Comparison of ENCODE assay signal across 23 mouse cellular contexts in genomic region chrX:107217577-107218090, GRCm38 (mm10). TPM values are rescaled to one million over a fixed set of nuclear protein-coding genes. Genes with fewer than 3 reads are reported as not detected.
A peak's percentile ranks its signal among the peaks of the same experiment; 100 is the strongest.
DNase-seq lines count a peak whose midpoint lies in the region; ATAC-seq and TF ChIP-seq lines count a peak whose summit lies in the region.
"Had no signal": no experiment of that assay in that cellular context is flagged by ENCODE, and none has a peak within 500 bp of the region (broad histone marks: within the 10 kb centered on the region; RNA-seq: fewer than 3 reads in every experiment).

No protein-coding gene starts in this region.

- no peaks in the 10 kb centered on the region for H3K9me3 ChIP-seq in liver, embryonic 12.5 days (replicated peaks)
- no peaks in the 10 kb centered on the region for H3K9me3 ChIP-seq in intestine, postnatal 0 days (ENCODE audit: control insufficient read depth)
- H3K9me3 ChIP-seq: embryonic facial prominence, embryonic 13.5 days; forebrain, embryonic 12.5 days; G1E; heart, embryonic 12.5 days; hindbrain, embryonic 12.5 days; intestine, embryonic 15.5 days had no signal

- H3K9ac ChIP-seq in liver, embryonic 12.5 days, result no peak overlapping the region
- H3K9ac ChIP-seq in intestine, postnatal 0 days (ENCODE audit: low read depth, low read length), result no peak overlapping the region
- H3K9ac ChIP-seq: embryonic facial prominence, embryonic 13.5 days; forebrain, embryonic 12.5 days; forebrain, postnatal 0 days; heart, embryonic 12.5 days; hindbrain, embryonic 12.5 days; intestine, embryonic 15.5 days had no signal

- intact Hi-C loops in gastrocnemius, postnatal 14 days (cut with DNase I; ENCODE audit: low total_unique reads), result no loop called here

- H3K27ac ChIP-seq in liver, embryonic 12.5 days, result no peak overlapping the region
- no peak overlapping the region for H3K27ac ChIP-seq in intestine, postnatal 0 days (ENCODE audit: low read depth, low read length)
- H3K27ac ChIP-seq: embryonic facial prominence, embryonic 13.5 days; forebrain, embryonic 12.5 days; hindbrain, embryonic 12.5 days; intestine, embryonic 15.5 days had no signal

- peak; percentile 6 for DNase-seq in A20 (ENCODE audit: low read depth, low spot score)
- peak; percentile 1 to 12 for DNase-seq in CD8-positive naive resting alpha-beta T cell, adult 2 months (ENCODE audit: low read depth in 2 of 2, low spot score in 2 of 2)
- DNase-seq in naive thymus-derived CD4-positive, alpha-beta T cell, adult 2 months (ENCODE audit: low read depth), result peak; percentile 70
- no peak for DNase-seq in adrenal gland, postnatal 36 days
- no peak for DNase-seq in gastrocnemius, postnatal 14 days
- DNase-seq: cerebellum, adult 11 months; cerebellum, adult 9-10 months; cerebellum, postnatal 25 days; forebrain, postnatal 0 days; gastrocnemius, postnatal 25 days; kidney, adult 2 months had no signal

- no peaks in the 10 kb centered on the region for H3K4me1 ChIP-seq in liver, embryonic 12.5 days
- no peaks in the 10 kb centered on the region for H3K4me1 ChIP-seq in intestine, postnatal 0 days (replicated peaks; ENCODE audit: control insufficient read depth, insufficient read depth, low read length)
- H3K4me1 ChIP-seq: embryonic facial prominence, embryonic 13.5 days; forebrain, embryonic 12.5 days; heart, embryonic 12.5 days; hindbrain, embryonic 12.5 days; intestine, embryonic 15.5 days had no signal

- TF ChIP-seq CTCF in intestine, postnatal 0 days (IDR thresholded peaks at IDR 0.05; ENCODE audit: low read depth), result no peak

- peak; percentile 56 to 62; a peak in 3 of 4 replicates for ATAC-seq in hematopoietic stem cell, adult 5-6 weeks (replicated peaks in 1 of 2; ENCODE audit: insufficient read depth in 1 of 2, low FRiP score in 2 of 2, low TSS enrichment in 1 of 2, low read depth in 1 of 2, poor library complexity in 2 of 2, severe bottlenecking in 2 of 2)
- no peak for ATAC-seq in liver, embryonic 12.5 days
- ATAC-seq in intestine, postnatal 0 days, result no peak
- ATAC-seq: forebrain, postnatal 0 days; hindbrain, embryonic 16.5 days; intestine, embryonic 15.5 days had no signal

- no peaks in the 10 kb centered on the region for H3K36me3 ChIP-seq in liver, embryonic 12.5 days
- H3K36me3 ChIP-seq in intestine, postnatal 0 days (ENCODE audit: control insufficient read depth, insufficient read depth), result no peaks in the 10 kb centered on the region
- H3K36me3 ChIP-seq: embryonic facial prominence, embryonic 13.5 days; forebrain, embryonic 12.5 days; G1E; heart, embryonic 12.5 days; hindbrain, embryonic 12.5 days; intestine, embryonic 15.5 days had no signal

- H3K4me3 ChIP-seq in liver, embryonic 12.5 days, result no peak overlapping the region
- no peak overlapping the region for H3K4me3 ChIP-seq in intestine, postnatal 0 days (ENCODE audit: low read depth, low read length)
- H3K4me3 ChIP-seq: embryonic facial prominence, embryonic 13.5 days; forebrain, embryonic 12.5 days; heart, embryonic 12.5 days; hindbrain, embryonic 12.5 days; intestine, embryonic 15.5 days had no signal

- no peak overlapping the region for H3K4me2 ChIP-seq in liver, embryonic 12.5 days
- H3K4me2 ChIP-seq in intestine, postnatal 0 days (replicated peaks; ENCODE audit: low read depth), result no peak overlapping the region
- H3K4me2 ChIP-seq: embryonic facial prominence, embryonic 13.5 days; forebrain, embryonic 12.5 days; heart, embryonic 12.5 days; hindbrain, embryonic 12.5 days; intestine, embryonic 15.5 days had no signal

- no peaks in the 10 kb centered on the region for H3K27me3 ChIP-seq in liver, embryonic 12.5 days (replicated peaks)
- H3K27me3 ChIP-seq in intestine, postnatal 0 days (replicated peaks; ENCODE audit: control insufficient read depth, insufficient read depth, low read length), result no peaks in the 10 kb centered on the region
- H3K27me3 ChIP-seq: embryonic facial prominence, embryonic 13.5 days; forebrain, embryonic 12.5 days; heart, embryonic 12.5 days; hindbrain, embryonic 12.5 days; intestine, embryonic 15.5 days had no signal

- 70% methylated on average over 2 of the region's 2 CpGs for WGBS in liver, embryonic 12.5 days (ENCODE audit: insufficient replicate concordance)
- 80% methylated on average over 2 of the region's 2 CpGs for WGBS in intestine, postnatal 0 days

RNA-seq across cellular contexts. Expression of gene Gpr174, which starts 38.0 kb away (rescaled TPM):
- 0.65 and 2.1 TPM in 2 replicates for total RNA-seq in hematopoietic stem cell, adult 5-6 weeks (2017)
- not detected for total RNA-seq in adrenal gland, postnatal 36 days (2021)
- 0.10 and 0.18 TPM in 2 replicates for polyA plus RNA-seq in liver, embryonic 12.5 days (2016; fragmentation: Nextera tagmentation; extraction: Ambion mirVana)
- not detected in 2 replicates for polyA plus RNA-seq in intestine, postnatal 0 days (2015; fragmentation: Nextera tagmentation; extraction: Ambion mirVana)
- not detected for total RNA-seq in gastrocnemius, postnatal 14 days (2021)
- total RNA-seq: gastrocnemius, adult 18-20 months; gastrocnemius, postnatal 25 days; granulocyte monocyte progenitor cell, adult 5-6 weeks had no signal
- polyA plus RNA-seq: embryonic facial prominence, embryonic 13.5 days; forebrain, embryonic 12.5 days; G1E; hindbrain, embryonic 12.5 days; hindbrain, embryonic 16.5 days had no signal

Comparison
In these comparisons a context has a peak if more than half of its experiments do, and no peak if none do; other contexts are left out.
1. DNase-seq: peak in A20 (single experiment), CD8-positive naive resting alpha-beta T cell, adult 2 months (2 of 2) and naive thymus-derived CD4-positive, alpha-beta T cell, adult 2 months (single experiment); none in adrenal gland, postnatal 36 days (0 of 2) and gastrocnemius, postnatal 14 days (single experiment).
2. ATAC-seq: peak in hematopoietic stem cell, adult 5-6 weeks (2 of 2); none in liver, embryonic 12.5 days (single experiment) and intestine, postnatal 0 days (single experiment).